Mouse (Mus musculus) embryonic facial prominence, embryonic 12.5 days (tissue): Measurements from ENCODE around the gene Unc13d. TPM values are rescaled to one million over a fixed set of nuclear protein-coding genes. Genes with fewer than 3 reads are reported as not detected.
"Not testable (repeated sequence)": the region's sequence is repeated elsewhere in the genome, so short reads cannot be mapped to it uniquely, and the experiment has no call there.

Experiments
- ATAC-seq: fragments of 200-750 bp; cut with Nextera tagmentation; 2 replicates; pipeline ENCODE4 v1.8.0; 2017; ENCODE audit not compliant: insufficient number of reproducible peaks, insufficient read depth, low FRiP score, low TSS enrichment
- H3K27ac ChIP-seq: fragments of 300-500 bp; sonication (generic); 2 replicates; pipeline ENCODE4 v1.5.1; 2016; ENCODE audit warnings: mild to moderate bottlenecking
- H3K27me3 ChIP-seq: fragments of 300-500 bp; sonication (generic); 2 replicates; pipeline ENCODE4 v1.6.1; 2016; ENCODE audit warnings: mild to moderate bottlenecking, moderate library complexity
- H3K36me3 ChIP-seq: fragments of 300-500 bp; sonication (generic); 2 replicates; pipeline ENCODE4 v1.6.1; 2016; ENCODE audit warnings: mild to moderate bottlenecking
- H3K4me1 ChIP-seq: fragments of 300-500 bp; sonication (generic); 2 replicates; pipeline ENCODE4 v1.6.1; 2016
- H3K4me2 ChIP-seq: fragments of 300-500 bp; sonication (generic); replicated peaks from 2 replicates; pipeline ENCODE4 v1.6.1; 2016; ENCODE audit warnings: mild to moderate bottlenecking, moderate library complexity
- H3K4me3 ChIP-seq: fragments of 300-500 bp; sonication (generic); 2 replicates; pipeline ENCODE4 v1.5.1; 2016; ENCODE audit warnings: mild to moderate bottlenecking
- H3K9ac ChIP-seq: fragments of 300-500 bp; sonication (generic); 2 replicates; pipeline ENCODE4 v1.6.1; 2016; ENCODE audit warnings: mild to moderate bottlenecking, moderate library complexity
- H3K9me3 ChIP-seq: fragments of 300-500 bp; sonication (generic); 2 replicates; pipeline ENCODE4 v1.6.1; 2016; ENCODE audit warnings: mild to moderate bottlenecking, moderate library complexity
- WGBS: fragments of 180-500 bp; shearing (Covaris S2); methylation state at CpG from one replicate; pipeline ENCODE4 v1.1.7; 2016; 5-methylcytosine and 5-hydroxymethylcytosine counted together
- polyA plus RNA-seq: library from polyadenylated mRNA; unstranded; fragments of >200 nt; fragmentation: Nextera tagmentation; extraction: Ambion mirVana; gene quantifications from 2 replicates; pipeline ENCODE4 v1.2.1, GENCODE M21; 2016

Gene Unc13d
- polyA plus RNA-seq, 1 experiment from 2014 or later, result 1.3 TPM

DNA sequence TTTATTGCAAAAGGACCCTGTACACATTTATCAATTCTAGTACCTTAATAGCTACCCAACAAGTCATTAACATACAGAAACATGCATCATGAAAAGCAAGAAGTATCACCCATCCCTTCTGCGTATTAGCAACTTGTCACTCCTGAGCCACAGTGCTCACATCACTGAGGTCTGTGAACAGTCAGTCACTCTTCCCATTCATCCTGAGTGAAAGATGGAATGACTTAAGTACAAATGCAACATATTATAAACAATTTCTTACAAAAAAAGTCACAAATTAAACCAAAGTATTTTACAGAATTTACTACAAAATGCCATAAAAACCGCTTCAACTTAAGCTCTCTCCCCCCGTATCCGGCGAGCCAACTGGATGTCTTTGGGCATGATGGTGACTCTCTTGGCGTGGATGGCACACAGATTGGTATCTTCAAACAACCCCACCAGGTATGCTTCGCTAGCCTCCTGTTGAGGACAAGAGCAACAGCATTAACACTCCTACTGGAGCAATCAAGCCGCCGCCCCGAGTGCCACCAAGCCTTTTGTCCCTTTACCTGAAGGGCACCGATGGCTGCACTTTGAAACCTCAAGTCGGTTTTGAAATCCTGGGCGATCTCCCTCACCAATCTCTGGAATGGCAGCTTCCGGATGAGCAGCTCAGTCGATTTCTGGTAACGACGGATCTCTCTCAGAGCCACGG is 54.5 kb downstream of the Unc13d start:
- H3K4me2 ChIP-seq, result peak overlapping the region; percentile 67
- H3K9ac ChIP-seq, result peak overlapping the region; percentile 100
- ATAC-seq, H3K27me3 ChIP-seq, H3K9me3 ChIP-seq, H3K4me1 ChIP-seq: not testable (repeated sequence)
- H3K36me3 ChIP-seq, result peaks cover 17% of the 10 kb centered on the region
- whole genome bisulfite sequencing, result 5% methylated on average over 18 of the region's 18 CpGs
- peak overlapping the region; percentile 100 for H3K27ac ChIP-seq
- peak overlapping the region; percentile 95 for H3K4me3 ChIP-seq

GRCm38 (mm10) chr11:116022256-116022780 is 55.4 kb downstream of the Unc13d start:
- H3K4me1 ChIP-seq, result no peaks in the 10 kb centered on the region
- peak overlapping the region; percentile 40 for H3K4me3 ChIP-seq
- peak overlapping the region; percentile 35; the same call in 1 of the 2 replicates for H3K9ac ChIP-seq
- H3K36me3 ChIP-seq, result peaks cover 17% of the 10 kb centered on the region
- H3K27me3 ChIP-seq, result no peaks in the 10 kb centered on the region
- no peaks in the 10 kb centered on the region for H3K9me3 ChIP-seq
- WGBS, result 63% methylated on average over 4 of the region's 4 CpGs
- peak overlapping the region; percentile 67 for H3K4me2 ChIP-seq
- no peak for ATAC-seq
- H3K27ac ChIP-seq, result no peak overlapping the region

- Histone ChIP-seq H3K9me3 (no peaks in the 10 kb centered on the region), H3K36me3 (peaks cover 17% of the 10 kb centered on the region), H3K27me3 (no peaks in the 10 kb centered on the region), H3K4me1 (no peaks in the 10 kb centered on the region), H3K27ac (peak overlapping the region; percentile 37), H3K4me3 (peak overlapping the region; percentile 40; the same call in 1 of the 2 replicates), H3K4me2 (peak overlapping the region; percentile 67), H3K9ac (no peak overlapping the region)
- WGBS, result 79% methylated on average over 6 of the region's 6 CpGs
- ATAC-seq, result no peak
These were observed 56.2 kb downstream of the Unc13d start for GRCm38 (mm10) chr11:116021328-116022220.

- WGBS, result 52% methylated on average over 1 of the region's 1 CpGs
- H3K9ac ChIP-seq, result no peak overlapping the region
- H3K4me2 ChIP-seq, result no peak overlapping the region
- no peak overlapping the region for H3K27ac ChIP-seq
- no peaks in the 10 kb centered on the region for H3K9me3 ChIP-seq
- peaks cover 17% of the 10 kb centered on the region for H3K36me3 ChIP-seq
- no peak for ATAC-seq
- no peaks in the 10 kb centered on the region for H3K27me3 ChIP-seq
- H3K4me3 ChIP-seq, result no peak overlapping the region
- no peaks in the 10 kb centered on the region for H3K4me1 ChIP-seq
These were observed 57.2 kb downstream of the Unc13d start for GRCm38 (mm10) chr11:116020519-116020922.

DNA sequence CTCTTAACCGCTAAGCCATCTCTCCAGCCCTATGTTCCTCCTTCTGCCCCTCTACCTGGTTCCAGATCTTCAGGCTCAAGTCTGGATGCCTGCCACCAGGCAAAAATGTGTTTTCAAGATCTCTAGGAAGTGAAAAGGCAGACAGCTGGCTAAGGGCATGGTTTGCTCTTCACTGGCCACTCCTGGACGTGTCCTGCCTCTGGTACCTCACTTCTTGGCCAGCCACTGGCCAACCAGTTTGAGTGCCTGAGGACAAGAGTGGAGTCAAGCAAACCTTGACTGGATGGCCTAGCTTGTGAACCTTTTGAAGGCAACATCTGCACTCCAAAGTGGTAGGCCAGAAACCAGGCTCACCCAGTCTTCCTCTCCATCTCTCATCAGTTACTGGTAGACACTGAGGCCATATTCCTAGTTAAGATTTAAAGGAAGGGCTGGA is 57.8 kb downstream of the Unc13d start:
- H3K9ac ChIP-seq, result no peak overlapping the region
- no peak for ATAC-seq
- H3K4me1 ChIP-seq, result no peaks in the 10 kb centered on the region
- H3K36me3 ChIP-seq, result peaks cover 17% of the 10 kb centered on the region
- H3K9me3 ChIP-seq, result no peaks in the 10 kb centered on the region
- H3K27me3 ChIP-seq, result no peaks in the 10 kb centered on the region
- H3K4me2 ChIP-seq, result no peak overlapping the region
- H3K27ac ChIP-seq, result no peak overlapping the region
- no peak overlapping the region for H3K4me3 ChIP-seq
- 76% methylated on average over 2 of the region's 2 CpGs for WGBS

- no peak for ATAC-seq
- Histone ChIP-seq H3K4me1 (no peaks in the 10 kb centered on the region), H3K9me3 (no peaks in the 10 kb centered on the region), H3K27ac (0 out of 2 replicates have a peak overlapping the region, but pooled peaks have one; percentile 1), H3K27me3 (no peaks in the 10 kb centered on the region), H3K4me2 (no peak overlapping the region), H3K4me3 (no peak overlapping the region), H3K9ac (no peak overlapping the region), H3K36me3 (peaks cover 17% of the 10 kb centered on the region)
- 53% methylated on average over 1 of the region's 1 CpGs for WGBS
These were observed 58.4 kb downstream of the Unc13d start for GRCm38 (mm10) chr11:116019360-116019791.

DNA sequence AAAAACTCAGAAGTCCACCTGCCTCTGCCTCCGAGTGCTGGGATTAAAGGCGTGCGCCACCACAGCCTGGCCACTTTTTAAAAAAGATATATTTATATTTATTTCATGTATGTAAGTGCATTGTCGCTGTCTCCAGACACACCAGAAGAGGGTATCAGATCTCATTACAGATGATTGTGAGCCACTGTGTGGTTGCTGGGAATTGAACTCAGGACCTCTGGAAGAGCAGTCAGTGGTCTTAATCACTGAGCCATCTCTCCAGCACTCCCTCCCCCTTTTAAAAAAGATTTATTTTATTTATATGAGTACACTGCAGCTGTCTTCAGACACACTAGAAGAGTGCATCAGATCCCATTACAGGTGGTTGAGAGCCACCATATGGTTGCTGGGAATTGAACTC is 58.9 kb downstream of the Unc13d start:
- H3K9ac ChIP-seq, H3K4me2 ChIP-seq, H3K27me3 ChIP-seq, H3K9me3 ChIP-seq, ATAC-seq, H3K4me3 ChIP-seq, H3K27ac ChIP-seq, H3K4me1 ChIP-seq: not testable (repeated sequence)
- H3K36me3 ChIP-seq, result peaks cover 17% of the 10 kb centered on the region
- WGBS, result 89% methylated on average over 4 of the region's 4 CpGs

GRCm38 (mm10) chr11:116018106-116018505 is 59.7 kb downstream of the Unc13d start:
- Histone ChIP-seq H3K9ac (peak overlapping the region; percentile 12; the same call in 1 of the 2 replicates), H3K4me3 (no peak overlapping the region), H3K36me3 (peaks cover 17% of the 10 kb centered on the region), H3K27me3 (no peaks in the 10 kb centered on the region), H3K4me2 (no peak overlapping the region), H3K9me3 (no peaks in the 10 kb centered on the region), H3K27ac (0 out of 2 replicates have a peak overlapping the region, but pooled peaks have one; percentile 6), H3K4me1 (peaks cover 2% of the 10 kb centered on the region; the same call in 1 of the 2 replicates)
- no peak for ATAC-seq
- 31% methylated on average over 6 of the region's 6 CpGs for WGBS

GRCm38 (mm10) chr11:116014821-116015220 is 62.9 kb downstream of the Unc13d start:
- Histone ChIP-seq H3K4me3 (no peak overlapping the region), H3K27me3 (no peaks in the 10 kb centered on the region), H3K27ac (no peak overlapping the region), H3K4me1 (peaks cover 17% of the 10 kb centered on the region), H3K9me3 (no peaks in the 10 kb centered on the region), H3K4me2 (no peak overlapping the region), H3K36me3 (peaks cover 7% of the 10 kb centered on the region), H3K9ac (no peak overlapping the region)
- no peak for ATAC-seq
- WGBS, result 61% methylated on average over 8 of the region's 8 CpGs

DNA sequence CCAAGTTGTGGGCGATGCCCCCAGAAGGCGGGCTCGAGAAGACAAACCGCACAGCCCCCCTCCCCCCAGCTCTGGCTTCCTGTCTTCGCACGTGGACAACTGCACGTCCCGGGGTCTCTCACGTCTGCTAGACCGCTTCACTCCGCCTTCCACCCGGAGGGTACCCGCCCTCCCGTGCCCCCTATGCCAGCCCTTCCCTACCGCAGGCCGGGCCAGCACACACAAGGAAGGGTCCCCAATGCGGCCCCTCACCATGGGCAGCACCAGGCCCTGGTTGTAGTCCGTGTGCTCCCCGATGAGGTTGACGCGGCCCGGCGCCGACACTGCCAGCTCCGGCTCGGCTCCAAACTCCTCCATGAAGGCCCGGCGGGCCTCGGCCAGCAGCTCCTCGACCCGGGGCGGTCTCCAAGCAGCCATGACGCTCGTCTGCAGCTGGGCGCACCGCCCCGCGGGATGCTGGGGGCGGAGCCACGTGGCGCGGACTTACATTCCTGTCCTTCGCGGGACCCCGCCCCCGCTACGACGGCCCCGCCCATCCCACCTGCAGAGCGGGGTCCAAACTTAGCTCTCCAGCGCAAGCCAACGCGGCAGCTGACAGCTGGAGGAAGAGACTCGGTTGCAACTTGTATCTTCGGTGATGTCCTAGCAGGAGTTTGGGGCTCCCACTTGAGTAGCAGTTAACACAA is 65.4 kb downstream of the Unc13d start, which contains the start of gene Galk1:
Gene Galk1 (minus strand): TSS at position 458 of the 686 bp plus-strand sequence.
- Histone ChIP-seq H3K27me3 (no peaks in the 10 kb centered on the region), H3K27ac (peak within 1 kb of the TSS; percentile 93), H3K36me3 (peaks cover 26% of the 10 kb centered on the region), H3K4me1 (peaks cover 17% of the 10 kb centered on the region), H3K4me3 (peak within 1 kb of the TSS; percentile 74), H3K9me3 (no peaks in the 10 kb centered on the region), H3K9ac (peak within 1 kb of the TSS; percentile 82), H3K4me2 (peak within 1 kb of the TSS; percentile 78)
- ATAC-seq, result peak; percentile 77
- 1% methylated on average over 55 of the region's 55 CpGs for WGBS
